Mouse (Mus musculus) liver, embryonic 14.5 days (tissue): ENCODE results near the gene Shtn1. TPM values are rescaled to one million over a fixed set of nuclear protein-coding genes. Genes with fewer than 3 reads are reported as not detected.
A peak's percentile ranks its signal among the peaks of the same experiment; 100 is the strongest.

Experiments used
- ATAC-seq: fragments of 200-750 bp; cut with Nextera tagmentation; 2 replicates; pipeline ENCODE4 v1.8.0; 2017; ENCODE audit warnings: moderate number of reproducible peaks, mild to moderate bottlenecking, moderate library complexity; ENCODE audit not compliant: insufficient read depth
- DNase-seq, 3 experiments: peaks; one replicate each; pipeline ENCODE4 v3.0.0-alpha.2; 2012 to 2013; ENCODE audit warnings: low read depth in 3 of 3, low spot score in 3 of 3
- H3K27ac ChIP-seq: fragments of 300-500 bp; sonication (generic); 2 replicates; pipeline ENCODE4 v1.5.1; 2014; ENCODE audit warnings: moderate library complexity, mild to moderate bottlenecking, control low read depth, inconsistent platforms
- H3K27me3 ChIP-seq: fragments of 300-500 bp; sonication (generic); 2 replicates; pipeline ENCODE4 v1.6.1; 2014; ENCODE audit warnings: mild to moderate bottlenecking, low read length, moderate library complexity; ENCODE audit not compliant: control insufficient read depth, insufficient read depth
- H3K36me3 ChIP-seq: fragments of 300-500 bp; sonication (generic); replicated peaks from 2 replicates; pipeline ENCODE4 v1.6.1; 2014; ENCODE audit warnings: low read depth; ENCODE audit not compliant: control insufficient read depth, insufficient read depth
- H3K4me1 ChIP-seq, 2 experiments: fragments of 200-500 bp in 1 of 2; fragments of 300-500 bp in 1 of 2; sonication (generic) in 1 of 2; replicated peaks; 2 replicates each; pipeline ENCODE4 v1.6.1; 2012 to 2014; ENCODE audit warnings: antibody characterized with exemption in 1 of 2, inconsistent platforms in 1 of 2, low read length in 1 of 2; ENCODE audit not compliant: control insufficient read depth in 2 of 2, insufficient read depth in 2 of 2
- H3K4me2 ChIP-seq: fragments of 300-500 bp; sonication (generic); 2 replicates; pipeline ENCODE4 v1.6.1; 2014; ENCODE audit warnings: low read depth, mild to moderate bottlenecking, control low read depth, moderate library complexity
- H3K4me3 ChIP-seq, 2 experiments: fragments of 200-500 bp in 1 of 2; fragments of 300-500 bp in 1 of 2; sonication (generic) in 1 of 2; 2 replicates each; pipeline ENCODE4 v1.5.1; 2012 to 2014; ENCODE audit warnings: low read depth in 2 of 2, low read length in 2 of 2, mild to moderate bottlenecking in 2 of 2, control low read depth in 1 of 2, inconsistent platforms in 1 of 2, moderate library complexity in 1 of 2; ENCODE audit not compliant: insufficient read depth in 1 of 2
- H3K9ac ChIP-seq: fragments of 300-500 bp; sonication (generic); replicated peaks from 2 replicates; pipeline ENCODE4 v1.6.1; 2014; ENCODE audit warnings: mild to moderate bottlenecking, control low read depth, moderate library complexity
- H3K9me3 ChIP-seq: fragments of 300-500 bp; sonication (generic); 2 replicates; pipeline ENCODE4 v1.6.1; 2016; ENCODE audit warnings: low read length, mixed read lengths; ENCODE audit not compliant: control insufficient read depth
- CTCF ChIP-seq: IDR thresholded peaks from 2 replicates; pipeline ENCODE4 v1.5.1; 2016; ENCODE audit warnings: antibody characterized with exemption, low read depth, control low read depth
- EP300 ChIP-seq: IDR thresholded peaks from 2 replicates; pipeline ENCODE4 v1.6.1; 2016; ENCODE audit warnings: antibody characterized with exemption, low read depth
- WGBS: fragments of 180-500 bp; shearing (Covaris S2); extraction: QIAGEN DNeasy Blood & Tissue Kit; methylation state at CpG from one replicate; pipeline ENCODE4 v1.1.7; 2014; ENCODE audit not compliant: insufficient replicate concordance; 5-methylcytosine and 5-hydroxymethylcytosine counted together
- polyA plus RNA-seq, 2 experiments: library from polyadenylated mRNA; depleted of rRNA in 1 of 2; stranded (reverse) in 1 of 2; unstranded in 1 of 2; fragments of >200 nt; fragmentation: Nextera tagmentation in 1 of 2; extraction: Ambion mirVana in 1 of 2; gene quantifications; 2 replicates each; pipeline versions ENCODE4 v1.2.1 to v1.2.3; 2012 to 2014

Gene Shtn1
- polyA plus RNA-seq, 2 experiments: 0.41 to 0.57 TPM

DNA sequence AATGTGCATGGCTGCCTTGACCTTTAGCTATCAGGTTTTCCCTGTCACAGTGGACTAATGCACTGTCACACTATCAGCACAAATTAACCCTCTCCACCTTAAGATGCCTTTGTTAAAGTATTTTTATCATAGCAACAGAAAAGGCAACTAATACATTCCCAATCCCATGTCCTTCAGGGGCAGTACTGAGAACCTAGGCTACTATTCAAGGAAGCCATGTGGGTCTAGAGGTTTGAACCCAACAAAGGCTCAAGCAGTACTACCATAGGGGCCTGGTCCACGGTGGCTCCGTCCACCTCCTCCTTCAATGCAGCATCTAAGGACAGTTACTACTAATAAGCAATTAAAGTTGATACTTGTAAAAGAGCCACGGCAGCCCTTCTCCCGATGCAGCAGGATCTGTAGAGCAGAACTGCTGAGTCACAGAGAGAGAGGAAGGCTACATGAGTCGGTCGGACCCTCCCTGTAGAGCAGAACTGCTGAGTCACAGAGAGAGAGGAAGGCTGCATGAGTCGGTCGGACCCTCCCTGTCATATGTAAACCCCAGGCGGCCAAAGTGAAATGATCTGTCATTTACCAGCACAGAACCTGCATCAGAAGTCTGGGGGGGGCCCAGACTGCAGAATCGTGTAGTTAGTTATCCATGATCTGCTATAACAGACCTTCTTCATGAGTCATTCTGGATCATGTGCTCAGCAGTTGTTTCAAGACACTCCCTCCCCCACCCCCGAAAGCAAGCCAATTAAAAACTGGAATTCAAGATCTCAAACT lies 97.3 kb downstream of the Shtn1 start:
- Histone ChIP-seq H3K4me2 (peak overlapping the region; percentile 54), H3K4me3 (peak overlapping the region in 1 of 2 experiments; percentile 29; a peak in 2 of 4 replicates), H3K4me1 (peaks cover 3 to 20% of the 10 kb centered on the region in 2 experiments; a peak in 2 of 4 replicates), H3K27ac (peak overlapping the region; percentile 44), H3K9me3 (no peaks in the 10 kb centered on the region), H3K9ac (peak overlapping the region; percentile 42), H3K36me3 (no peaks in the 10 kb centered on the region), H3K27me3 (no peaks in the 10 kb centered on the region)
- ATAC-seq (peak; percentile 99), DNase-seq (peak; percentile 43 to 76 (median 65))
- WGBS: 18% methylated on average over 11 of the region's 11 CpGs
- no peak for TF ChIP-seq EP300
- TF ChIP-seq CTCF: no peak

- Histone ChIP-seq H3K4me2 (no peak overlapping the region), H3K4me3 (no peak overlapping the region), H3K36me3 (no peaks in the 10 kb centered on the region), H3K27ac (no peak overlapping the region), H3K27me3 (no peaks in the 10 kb centered on the region), H3K9ac (no peak overlapping the region), H3K4me1 (peaks cover 3 to 20% of the 10 kb centered on the region in 2 experiments; a peak in 2 of 4 replicates), H3K9me3 (no peaks in the 10 kb centered on the region)
- WGBS: 72% methylated on average over 11 of the region's 11 CpGs
- ATAC-seq (no peak), DNase-seq (no peak)
- TF ChIP-seq CTCF (no peak), EP300 (no peak)
Measured at GRCm38 (mm10) chr19:58975216-58975863, 100.6 kb downstream of the Shtn1 start.

DNA sequence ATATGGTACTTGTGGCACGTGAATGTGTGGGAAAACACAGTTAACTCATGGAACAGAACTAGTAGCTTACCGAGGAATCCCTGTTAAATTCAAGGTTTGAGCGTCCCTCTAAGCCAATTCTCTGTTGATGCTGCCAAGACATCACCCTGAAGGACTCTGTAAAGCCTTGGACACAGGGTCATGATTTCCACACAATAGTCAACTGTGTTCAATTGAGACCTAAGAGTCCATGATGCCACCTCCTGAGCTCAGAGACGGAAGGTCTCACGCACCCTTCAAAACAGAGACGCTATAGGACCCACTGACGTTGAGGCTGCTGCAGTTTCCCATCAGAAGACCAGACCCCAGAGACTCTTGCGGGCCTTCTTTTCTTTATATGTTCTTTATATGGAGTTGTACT lies 101.8 kb downstream of the Shtn1 start:
- Histone ChIP-seq H3K4me3 (no peak overlapping the region), H3K4me1 (peaks cover 2 to 15% of the 10 kb centered on the region in 2 experiments; a peak in 2 of 4 replicates), H3K9me3 (no peaks in the 10 kb centered on the region), H3K27me3 (no peaks in the 10 kb centered on the region), H3K27ac (no peak overlapping the region), H3K36me3 (no peaks in the 10 kb centered on the region), H3K9ac (no peak overlapping the region), H3K4me2 (no peak overlapping the region)
- DNase-seq (no peak), ATAC-seq (no peak)
- TF ChIP-seq EP300: no peak
- TF ChIP-seq CTCF: no peak
- 75% methylated on average over 8 of the region's 8 CpGs for WGBS

DNA sequence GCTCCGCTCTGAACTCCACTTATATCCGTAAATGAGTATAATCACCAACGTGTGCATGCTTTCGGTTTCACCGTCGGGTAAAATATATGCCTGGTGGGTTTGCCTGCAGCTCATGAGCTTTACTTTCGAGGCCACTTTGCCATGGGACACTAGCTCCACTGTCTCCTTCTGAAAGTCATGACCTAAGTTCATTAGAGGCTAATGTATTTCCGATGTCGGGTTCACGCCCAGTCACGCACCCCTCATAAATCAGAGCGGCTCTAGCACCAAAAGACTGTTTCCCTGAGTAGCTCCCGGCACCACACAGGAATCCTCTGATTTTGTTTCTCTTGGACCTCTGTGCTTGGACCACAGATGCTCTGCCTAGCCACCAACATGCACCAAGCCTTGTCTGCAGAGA lies 105.1 kb downstream of the Shtn1 start:
- TF ChIP-seq EP300: no peak
- no peak for TF ChIP-seq CTCF
- Histone ChIP-seq H3K4me1 (no peaks in the 10 kb centered on the region), H3K27me3 (no peaks in the 10 kb centered on the region), H3K4me3 (no peak overlapping the region), H3K9me3 (no peaks in the 10 kb centered on the region), H3K4me2 (no peak overlapping the region), H3K9ac (no peak overlapping the region), H3K27ac (no peak overlapping the region), H3K36me3 (no peaks in the 10 kb centered on the region)
- WGBS: 70% methylated on average over 13 of the region's 13 CpGs
- no peak for DNase-seq
- no peak for ATAC-seq

GRCm38 (mm10) chr19:58968731-58969506 lies 107.0 kb downstream of the Shtn1 start:
- 56% methylated on average over 15 of the region's 15 CpGs for WGBS
- H3K4me2 ChIP-seq: no peak overlapping the region
- no peak overlapping the region for H3K9ac ChIP-seq
- no peak overlapping the region for H3K4me3 ChIP-seq
- H3K9me3 ChIP-seq: no peaks in the 10 kb centered on the region
- no peak overlapping the region for H3K27ac ChIP-seq
- no peaks in the 10 kb centered on the region for H3K4me1 ChIP-seq
- no peaks in the 10 kb centered on the region for H3K27me3 ChIP-seq
- ATAC-seq: no peak
- H3K36me3 ChIP-seq: no peaks in the 10 kb centered on the region
- DNase-seq: no peak
- TF ChIP-seq CTCF: no peak
- TF ChIP-seq EP300: no peak
